Mouse (Mus musculus): Measurements from ENCODE around the gene Phactr4. TPM values are rescaled to one million over a fixed set of nuclear protein-coding genes. Genes with fewer than 3 reads are reported as not detected.
A peak's percentile ranks its signal among the peaks of the same experiment; 100 is the strongest.

Phactr4 gene
- polyA plus RNA-seq, 2 experiments from 2014 or later: 5.6 to 6.0 TPM

DNA sequence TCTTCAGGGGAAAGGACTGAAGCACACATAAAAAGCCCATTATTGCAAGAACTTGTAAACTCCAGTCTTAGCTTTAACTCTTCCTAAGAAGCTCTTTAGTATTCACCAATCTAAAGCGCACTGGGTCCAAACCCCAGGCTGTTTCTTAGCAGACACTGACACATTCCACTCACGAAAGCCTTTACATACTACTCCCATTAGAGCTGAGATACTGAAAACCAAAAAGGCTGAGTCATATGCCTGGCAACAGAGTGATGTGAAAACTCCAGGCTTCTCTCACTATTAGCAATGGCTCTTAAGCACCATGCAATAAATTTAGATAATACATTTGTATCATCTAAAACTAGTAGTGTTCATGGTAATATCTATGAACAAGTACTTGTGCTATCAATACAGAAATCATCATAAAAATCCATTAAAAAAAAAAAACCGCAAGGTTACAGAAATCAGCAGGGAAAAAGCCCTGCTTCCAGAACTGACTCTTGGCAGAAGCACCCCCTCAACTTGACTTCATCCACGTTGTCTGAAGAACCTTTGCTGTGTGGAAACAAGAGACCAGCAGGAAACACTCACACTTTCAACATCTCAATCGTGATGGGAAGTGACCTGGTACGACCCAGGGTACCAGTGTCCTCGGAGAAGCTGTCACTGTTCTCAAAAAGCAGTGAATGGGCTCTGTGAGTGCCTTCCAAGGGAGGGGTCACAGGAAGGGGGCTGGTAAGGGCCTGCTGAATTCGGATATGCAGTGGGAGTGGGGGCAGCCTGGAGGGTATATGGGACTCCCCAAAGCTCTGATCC lies 52.1 kb downstream of the Phactr4 start:
- no peak for ATAC-seq

DNA sequence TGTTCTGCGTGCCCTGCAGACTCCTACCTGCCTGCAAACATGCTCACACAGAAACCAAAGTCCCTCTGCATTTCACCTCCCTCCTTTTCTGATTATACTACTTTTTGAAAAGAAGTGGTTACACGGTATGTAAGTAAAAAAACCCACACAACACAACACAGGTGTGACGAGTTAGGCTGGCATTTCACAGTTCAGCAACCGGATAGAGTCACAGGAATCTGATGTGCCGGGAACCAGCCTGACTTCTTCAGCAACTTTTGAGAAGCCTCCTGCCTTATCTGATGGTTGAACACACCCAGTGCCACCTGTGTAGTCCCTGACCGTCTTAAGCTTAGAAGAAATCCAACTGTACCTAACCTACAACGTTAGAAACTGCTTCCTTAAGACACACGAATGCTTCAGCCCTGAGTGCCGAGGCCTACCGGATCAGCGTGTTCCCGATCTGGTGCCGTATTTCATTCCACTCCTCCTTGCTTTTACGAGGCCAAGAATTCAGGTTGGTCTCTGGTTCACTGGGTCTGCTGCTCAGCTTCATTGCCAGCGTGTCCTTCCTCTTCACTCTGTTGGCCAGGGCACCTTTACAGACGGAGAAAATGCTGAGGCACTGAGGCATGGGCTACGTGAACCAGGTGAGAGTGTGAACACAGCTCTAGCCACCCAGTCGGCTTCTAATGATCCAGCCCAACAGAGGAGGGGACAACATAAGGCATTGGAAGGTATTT lies 54.6 kb downstream of the Phactr4 start:
- no peak for ATAC-seq

DNA sequence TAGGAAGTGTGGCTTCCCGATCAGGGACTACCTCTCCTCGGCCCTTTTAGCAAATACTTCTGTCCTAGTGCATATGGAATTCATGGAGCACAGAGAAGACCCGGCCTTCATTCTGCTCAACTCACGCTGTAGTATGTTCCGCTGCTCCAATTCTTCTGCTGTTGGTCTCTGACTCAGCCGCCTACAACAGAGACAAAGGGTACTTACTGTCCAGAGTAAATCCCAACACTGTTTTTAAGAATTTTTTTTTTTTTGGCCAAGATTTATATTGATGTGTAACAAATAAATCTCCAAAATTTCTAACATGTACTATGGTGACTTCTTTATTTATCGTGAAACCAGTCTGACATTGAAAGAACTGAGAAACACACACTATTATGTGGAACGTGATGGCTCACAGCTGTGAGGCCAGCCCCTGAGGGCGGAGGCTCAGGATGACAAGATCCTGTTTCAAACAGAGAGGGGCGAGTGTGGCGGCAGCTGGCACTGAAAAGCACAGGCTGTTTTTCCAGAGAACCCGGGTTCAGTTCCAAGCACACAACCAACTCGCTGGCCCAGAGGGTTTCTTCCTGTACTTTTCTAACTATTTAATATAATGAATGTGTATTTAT lies 56.7 kb downstream of the Phactr4 start:
- ATAC-seq: no peak

DNA sequence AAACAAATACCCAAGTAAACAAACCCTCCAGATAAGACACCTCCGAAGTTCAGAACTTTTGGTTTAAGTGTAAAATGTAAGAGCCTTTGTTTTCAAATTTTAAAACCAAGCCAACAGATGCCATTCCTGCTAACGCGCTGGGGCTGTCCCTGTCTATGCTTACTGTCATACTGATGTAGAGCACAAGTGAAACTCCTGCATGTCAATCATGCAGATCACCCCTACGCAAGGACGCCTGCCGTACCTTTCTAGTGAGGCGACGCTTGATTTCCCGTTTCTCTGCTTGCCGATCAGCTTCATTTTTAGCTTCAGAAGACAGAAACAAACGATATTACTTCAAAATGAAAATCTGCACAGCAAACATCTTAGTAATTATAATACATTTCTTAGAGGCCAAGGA lies 58.8 kb downstream of the Phactr4 start:
- peak; percentile 92 for ATAC-seq

DNA sequence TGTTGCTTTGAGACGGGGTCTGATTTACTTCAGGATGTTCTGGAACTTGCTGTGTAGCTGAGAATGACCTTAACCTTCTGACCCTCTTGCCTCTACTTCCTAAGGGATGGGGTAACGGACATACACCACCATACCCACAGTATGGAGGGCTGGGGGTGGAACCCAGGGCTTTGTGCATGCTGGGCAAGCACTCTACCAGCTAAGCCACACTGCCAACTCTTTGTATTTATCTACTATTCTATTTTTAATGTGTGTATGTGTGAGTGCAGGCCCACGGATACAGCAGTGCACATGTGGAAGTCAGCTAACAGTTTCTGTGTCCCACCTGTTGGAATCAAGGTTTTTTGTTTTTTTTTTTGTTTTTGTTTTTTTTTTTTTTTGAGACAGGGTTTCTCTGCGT lies 62.8 kb downstream of the Phactr4 start:
- no peak for ATAC-seq

DNA sequence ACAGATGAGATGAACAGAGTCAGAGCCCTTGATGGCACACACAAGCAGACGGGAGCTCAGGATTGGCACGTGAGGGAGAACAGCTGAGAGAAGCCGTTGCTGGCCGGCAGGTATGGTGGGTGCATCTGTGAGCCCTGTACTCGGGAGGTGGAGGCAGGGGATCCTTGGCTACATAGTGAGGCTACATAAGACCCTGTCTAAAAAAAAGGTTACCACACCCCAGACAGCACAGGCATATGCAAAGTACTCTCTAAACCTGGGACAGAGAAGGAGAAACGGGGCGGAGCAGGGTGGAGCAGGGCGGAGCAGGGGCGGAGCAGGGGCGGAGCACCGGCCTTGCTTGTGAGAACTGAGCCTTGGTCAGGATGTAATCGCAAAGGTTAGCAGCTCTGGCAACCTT lies 66.1 kb downstream of the Phactr4 start:
- ATAC-seq: no peak

DNA sequence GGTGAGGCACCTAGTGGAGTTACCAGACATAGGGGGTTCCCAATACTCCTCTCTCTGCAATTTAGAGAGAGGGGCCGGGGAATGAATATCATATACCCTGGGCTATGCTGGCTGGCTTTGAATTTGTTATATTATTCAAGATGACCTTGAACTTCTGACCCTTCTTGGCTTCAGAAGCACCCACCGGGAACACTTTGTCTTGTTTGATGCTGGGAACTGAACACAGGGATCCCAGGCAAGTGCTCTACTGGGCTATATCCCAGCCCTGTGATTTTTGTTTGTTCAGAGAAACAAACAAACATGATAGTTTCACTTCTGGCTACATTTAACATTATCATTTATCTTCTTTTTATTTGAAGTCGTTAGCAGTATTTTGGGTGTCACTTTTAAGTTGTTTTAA lies 66.9 kb downstream of the Phactr4 start:
- no peak for ATAC-seq

DNA sequence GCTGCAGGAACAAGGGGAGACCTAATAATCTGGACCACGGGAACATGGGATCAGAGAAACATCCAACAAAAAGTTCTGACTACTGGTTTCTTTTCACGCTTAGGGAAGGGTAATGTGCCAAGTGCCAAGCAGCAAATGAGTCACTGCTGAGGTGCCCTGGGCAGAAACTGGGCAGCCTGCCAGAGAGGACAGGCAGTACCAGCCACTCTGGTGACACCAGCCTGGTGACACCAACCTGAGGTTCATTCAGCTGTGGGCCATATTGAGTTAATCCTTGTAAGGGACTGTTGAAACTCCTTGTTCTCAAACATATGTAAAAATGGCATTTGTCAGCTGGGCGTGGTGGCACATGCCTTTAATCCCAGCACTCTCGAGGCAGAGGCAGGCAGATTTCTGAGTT lies 67.7 kb downstream of the Phactr4 start:
- no peak for ATAC-seq

DNA sequence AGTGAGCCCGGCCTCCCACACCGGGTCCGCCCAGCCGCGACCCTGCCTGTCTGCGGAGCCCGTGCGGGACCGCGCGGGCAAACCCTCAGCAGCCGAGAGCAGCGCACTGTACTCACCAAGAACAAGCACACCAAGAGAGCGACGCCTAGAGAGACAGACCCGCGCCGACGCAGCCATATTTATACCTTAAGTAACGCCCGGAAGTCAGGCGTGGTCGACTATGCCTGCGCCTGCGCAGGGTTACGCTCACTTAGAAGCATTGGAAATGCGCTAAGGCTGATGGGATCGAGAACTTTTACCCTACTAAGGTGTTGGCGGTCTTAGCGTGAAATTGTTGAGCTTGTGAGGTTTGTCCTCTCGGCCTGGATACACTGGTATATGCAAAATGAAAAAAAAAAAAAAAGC lies 68.8 kb downstream of the Phactr4 start, which contains the start of gene Rcc1:
TSS of gene Rcc1 (minus strand) at position 125 of the 405 bp plus-strand sequence.
- peak; percentile 98 for ATAC-seq

DNA sequence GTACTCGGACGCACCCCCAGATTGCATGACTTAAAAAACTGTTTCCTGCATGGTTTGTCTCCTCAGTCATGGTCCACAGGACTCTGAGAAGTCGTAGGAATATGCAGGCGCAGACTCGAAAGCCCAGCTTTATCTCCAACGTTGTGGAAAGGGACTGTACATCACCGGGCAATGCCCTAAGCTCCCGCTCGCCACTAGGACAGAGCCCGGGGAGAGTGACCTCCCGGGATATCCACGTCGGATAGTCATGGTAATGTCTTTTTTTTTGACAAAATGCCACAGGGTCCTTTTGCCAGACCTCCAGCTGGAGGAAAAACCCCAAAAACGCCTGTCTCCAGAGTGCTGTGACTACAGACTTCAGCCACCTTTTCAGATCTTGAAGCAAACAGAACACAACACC lies 69.5 kb downstream of the Phactr4 start:
- peak; percentile 5 for ATAC-seq

DNA sequence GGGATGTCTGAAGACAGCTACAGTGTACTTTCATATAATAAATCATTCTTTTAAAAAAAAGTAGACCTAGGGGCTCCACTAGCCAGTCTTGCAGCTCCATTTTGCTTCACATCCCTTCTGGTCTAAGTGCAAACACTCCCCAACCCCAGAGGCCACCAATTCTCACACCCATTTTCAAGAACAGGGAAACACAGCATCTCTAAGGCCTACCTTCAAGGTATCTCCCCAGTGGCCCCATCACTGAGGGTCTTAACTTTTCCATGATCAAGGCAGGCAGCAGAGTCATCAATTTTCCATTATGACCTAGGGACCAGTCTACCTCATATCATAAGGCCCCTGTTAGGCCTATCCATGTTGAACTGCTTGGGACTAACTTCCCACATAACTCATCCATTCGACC lies 70.9 kb downstream of the Phactr4 start:
- ATAC-seq: no peak

DNA sequence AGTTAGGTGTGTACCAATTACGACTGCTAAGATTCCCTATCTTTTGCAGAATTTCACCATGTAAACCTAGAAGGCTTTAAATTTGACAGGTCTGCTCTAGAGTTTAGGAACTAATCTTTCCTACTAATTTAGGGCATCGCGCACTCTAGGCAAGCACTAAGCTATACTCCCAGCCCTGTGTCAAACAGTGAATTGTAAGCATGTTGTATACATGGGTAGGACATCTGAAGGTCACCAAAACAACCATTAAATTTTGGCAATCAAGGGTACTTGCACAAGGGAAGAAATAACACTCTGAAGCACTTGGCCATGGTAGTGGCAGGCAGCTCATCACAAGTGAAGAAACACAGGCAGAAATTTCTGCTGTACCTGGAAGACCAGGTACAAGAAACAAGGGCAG lies 71.4 kb downstream of the Phactr4 start:
- no peak for ATAC-seq

DNA sequence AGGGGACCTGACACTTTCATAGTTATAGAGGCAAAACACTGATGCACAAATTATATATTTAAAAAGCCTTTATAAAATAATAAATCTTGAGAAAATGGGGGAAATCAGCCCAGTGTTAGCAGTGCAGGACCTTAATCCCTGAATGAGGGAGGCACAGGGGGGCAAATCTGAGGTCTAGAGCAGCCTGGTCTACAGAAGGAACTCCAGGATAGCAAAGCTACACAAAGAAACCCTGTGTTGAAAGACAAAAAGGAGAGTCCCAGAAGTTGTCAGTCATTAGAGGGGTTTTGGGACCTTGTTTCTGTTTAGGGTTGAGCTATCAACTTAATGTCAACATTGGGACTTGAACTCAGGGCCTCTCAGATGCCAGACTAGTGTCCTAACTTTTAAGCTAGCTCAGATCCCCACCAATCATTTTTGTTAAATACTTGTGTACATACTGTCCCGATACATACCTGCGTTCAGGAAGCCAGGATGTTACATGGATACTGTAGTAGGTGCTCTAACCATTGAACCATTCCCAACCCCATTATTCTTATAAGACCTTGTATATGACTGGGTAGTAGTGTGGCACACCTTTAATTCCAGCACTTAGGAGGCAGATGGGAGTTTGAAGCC lies 72.1 kb downstream of the Phactr4 start:
- ATAC-seq: no peak

DNA sequence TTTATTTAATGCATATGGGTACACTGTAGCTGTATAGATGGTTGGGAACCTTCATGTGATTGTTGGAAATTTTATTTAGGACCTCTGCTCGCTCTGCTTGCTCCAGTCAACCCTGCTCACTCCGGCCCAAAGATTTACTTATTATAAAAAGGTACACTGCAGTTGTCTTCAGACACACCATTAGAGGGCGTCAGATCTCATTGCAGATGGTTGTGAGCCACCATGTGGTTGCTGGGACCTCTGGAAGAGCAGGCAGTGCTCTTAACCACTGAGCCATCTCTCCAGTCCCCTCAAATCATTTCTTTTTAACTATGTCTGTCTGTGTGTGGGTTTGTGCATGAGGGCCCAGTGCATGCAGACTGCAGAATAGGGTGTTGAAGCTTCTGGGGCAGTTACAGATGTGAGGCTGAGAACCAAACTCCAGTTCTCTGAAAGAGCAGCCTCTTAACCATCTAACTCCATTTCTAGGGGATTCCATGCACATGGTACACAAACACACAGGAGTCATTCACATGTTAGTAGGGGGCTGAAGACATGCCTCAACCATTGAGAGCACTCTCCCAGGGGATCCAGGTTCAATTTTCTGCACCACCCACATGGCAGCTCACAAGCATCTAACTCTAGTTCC lies 72.7 kb downstream of the Phactr4 start:
- no peak for ATAC-seq

DNA sequence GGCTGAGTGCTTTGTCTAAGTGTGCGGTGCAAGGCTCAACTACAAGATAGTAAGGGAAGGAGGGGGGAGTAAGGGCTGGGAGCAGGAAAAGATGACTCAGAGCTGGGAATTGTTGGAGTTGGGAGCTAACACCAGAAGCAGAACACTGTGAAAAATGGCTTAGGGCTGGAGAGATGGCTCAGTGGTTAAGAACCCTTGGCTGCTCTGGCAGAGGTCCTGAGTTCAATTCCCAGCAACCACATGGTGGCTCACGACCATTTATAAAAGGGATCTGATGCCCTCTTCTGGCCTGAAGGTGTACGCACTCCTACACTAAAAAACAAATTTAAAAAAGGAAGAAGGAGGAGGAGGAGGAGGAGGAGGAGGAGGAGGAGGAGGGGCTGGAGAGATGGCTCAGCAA lies 75.6 kb downstream of the Phactr4 start:
- ATAC-seq: no peak

DNA sequence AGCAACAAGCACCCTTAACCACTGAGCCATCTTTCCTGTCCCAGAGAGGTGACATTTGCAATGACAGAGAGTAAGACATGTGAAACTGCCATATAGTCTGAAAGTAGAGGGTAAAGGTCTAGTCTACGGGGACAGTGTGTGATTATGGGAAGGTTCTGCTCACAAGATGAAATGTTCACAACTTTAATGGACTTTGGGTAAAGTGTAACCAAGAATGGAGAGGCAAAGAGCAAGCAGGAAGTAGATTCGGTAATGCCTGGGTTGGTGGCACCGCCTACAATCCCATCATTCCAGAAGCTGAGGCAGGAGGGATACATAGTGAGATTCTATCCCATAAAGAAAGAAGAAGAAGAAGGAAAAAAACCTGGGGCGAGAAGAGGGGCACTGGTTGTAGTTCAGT lies 76.0 kb downstream of the Phactr4 start:
- ATAC-seq: no peak

DNA sequence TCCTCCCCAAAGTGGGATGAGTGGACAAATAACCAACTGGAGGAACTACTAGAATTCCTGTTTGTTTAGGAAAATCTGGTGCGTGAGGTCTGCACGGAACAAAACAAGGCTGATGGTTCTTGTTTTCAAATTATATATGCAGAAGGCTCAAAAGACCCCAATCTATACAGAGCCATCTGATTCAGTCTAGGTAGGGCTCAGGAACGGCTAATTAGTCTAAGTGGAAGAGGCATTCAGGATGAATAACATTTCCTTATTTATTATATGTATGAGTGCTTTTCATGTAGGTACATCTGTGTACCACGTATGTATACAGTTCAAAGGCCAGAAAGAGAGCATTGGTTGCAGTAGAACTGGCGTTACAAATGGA lies 76.5 kb downstream of the Phactr4 start:
- no peak for ATAC-seq

DNA sequence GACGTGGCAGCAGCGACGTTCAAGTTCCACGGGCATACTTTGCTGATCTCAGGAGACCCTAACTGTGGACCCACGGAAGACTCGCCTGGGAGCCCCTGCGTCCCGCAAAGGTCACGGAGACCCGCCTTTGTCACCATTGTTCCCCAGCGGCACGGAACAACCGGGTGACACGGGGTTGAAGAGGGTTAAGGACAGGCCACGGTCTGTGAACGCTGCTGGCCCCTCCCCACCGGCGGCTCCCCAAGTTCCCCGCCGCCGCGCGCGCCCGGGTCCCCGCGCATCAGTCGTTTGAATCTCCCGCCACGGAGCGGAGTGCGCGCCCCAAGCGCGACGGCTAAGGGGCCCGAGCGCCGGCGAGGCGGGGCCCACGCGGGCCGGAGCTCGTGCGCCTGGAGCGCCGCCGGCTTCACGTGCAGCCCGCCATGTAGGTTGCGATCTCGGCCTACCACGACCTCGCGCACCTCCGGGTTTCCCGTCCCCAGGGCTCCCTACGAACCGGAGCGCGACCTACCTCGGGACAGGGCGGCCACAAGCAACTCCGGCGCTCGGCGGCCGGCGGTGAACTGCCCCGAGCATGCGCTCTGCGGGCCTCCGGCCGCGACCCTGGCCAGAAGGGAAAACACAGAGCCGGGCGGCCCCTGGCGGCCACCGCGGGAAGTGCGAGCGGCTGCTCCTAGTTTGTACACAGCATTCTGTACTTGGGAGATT lies 77.0 kb downstream of the Phactr4 start:
- ATAC-seq: peak; percentile 91

DNA sequence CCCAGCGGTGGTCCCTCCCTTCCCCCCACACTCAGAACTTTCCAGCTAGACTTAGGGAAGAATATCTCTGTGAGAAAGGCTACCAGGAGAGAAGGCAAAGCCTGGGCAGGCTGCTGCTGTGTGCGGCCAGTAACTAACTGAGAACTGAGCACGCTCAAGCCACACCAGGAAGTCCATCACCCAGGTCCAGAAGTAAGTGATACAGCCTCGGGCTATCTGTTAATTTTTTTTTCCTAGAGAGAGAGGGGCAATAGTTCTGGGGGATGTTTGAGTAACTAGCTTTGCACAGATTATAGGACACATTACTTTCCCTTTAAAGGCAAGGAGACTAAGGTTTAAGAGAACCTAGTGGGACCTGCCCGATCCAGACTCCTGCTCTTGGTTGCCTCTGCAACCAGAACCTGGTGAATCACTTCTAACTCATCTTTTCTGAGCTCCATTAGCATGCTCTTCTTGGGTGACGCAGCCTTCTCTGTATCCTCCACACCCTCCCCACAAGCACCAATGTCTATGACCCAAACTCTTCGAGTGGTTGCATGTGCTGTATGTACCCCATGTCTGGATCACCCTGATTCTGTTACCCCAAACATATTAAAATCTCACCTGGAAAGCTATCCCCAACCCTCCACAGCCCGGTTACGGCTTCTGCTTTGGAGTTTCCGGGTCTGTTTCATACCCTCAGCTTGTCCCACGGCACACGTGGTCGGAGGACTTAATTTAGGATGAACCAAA lies 77.7 kb downstream of the Phactr4 start:
- peak; percentile 30 for ATAC-seq

DNA sequence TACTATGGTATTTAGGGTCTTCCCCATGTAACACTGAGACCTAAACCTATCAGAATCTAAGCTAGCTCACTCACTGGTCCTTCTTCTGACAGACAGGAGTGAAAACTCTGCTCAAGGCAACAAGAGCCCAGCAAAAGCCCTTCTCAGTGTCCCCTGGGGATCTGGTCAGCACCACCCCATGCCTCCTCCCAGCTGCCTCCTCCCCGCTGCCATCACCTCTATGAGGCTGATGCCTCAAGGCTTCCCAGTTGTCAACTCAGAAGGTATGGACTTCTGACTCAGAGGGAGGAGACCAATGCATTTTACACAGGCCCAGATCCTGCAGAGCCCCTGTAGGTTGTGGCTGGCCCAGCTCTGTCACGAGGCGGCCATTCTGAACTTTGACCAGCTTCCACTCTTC lies 80.8 kb downstream of the Phactr4 start:
- ATAC-seq: no peak

DNA sequence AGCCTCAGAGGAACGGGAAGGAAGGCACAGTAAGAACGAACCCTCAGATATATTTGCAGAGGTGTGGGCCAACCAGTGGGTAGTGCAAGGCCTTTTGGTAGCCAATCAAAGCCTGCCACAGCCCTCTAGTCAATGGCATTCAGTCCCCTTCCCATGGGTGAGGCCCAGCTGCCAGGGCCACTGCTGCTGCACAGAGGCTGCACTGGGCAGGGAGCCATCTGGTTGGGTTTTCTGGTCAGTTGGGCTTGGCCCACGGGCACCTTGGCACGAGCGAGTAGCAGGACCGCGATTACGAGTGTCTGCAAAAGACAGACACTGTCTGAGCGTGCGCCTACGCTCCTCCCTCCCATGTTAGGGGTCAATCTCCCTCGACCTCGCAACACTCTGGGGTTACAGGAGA lies 83.3 kb downstream of the Phactr4 start:
- ATAC-seq: no peak

DNA sequence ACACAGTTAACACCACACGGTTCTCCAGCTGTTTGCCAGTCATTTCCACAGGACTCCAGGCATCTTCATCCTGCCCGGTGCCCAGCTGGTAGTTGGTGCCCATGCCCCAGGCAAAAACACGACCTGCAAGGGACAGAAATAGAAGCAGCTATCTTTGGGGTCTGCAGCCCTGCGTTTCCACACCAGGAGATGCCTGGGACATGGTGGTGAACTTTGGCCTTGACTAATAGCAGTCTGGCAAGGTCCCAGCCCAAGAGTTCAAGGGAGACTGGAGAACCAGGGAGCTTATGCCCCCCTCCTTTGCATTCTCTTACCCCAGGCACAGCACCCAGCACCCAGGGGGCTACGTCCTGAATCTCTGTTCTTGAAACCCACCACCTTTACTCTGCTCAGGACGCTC lies 89.4 kb downstream of the Phactr4 start:
- no peak for ATAC-seq

Measured in CD4-positive, CD25-positive, alpha-beta regulatory T cell, adult 4 months (primary cell).